Mouse (Mus musculus): ENCODE data around the gene Ccdc144b. TPM values are rescaled to one million over a fixed set of nuclear protein-coding genes. Genes with fewer than 3 reads are reported as not detected.

Gene Ccdc144b
- not detected for total RNA-seq (2023)

GRCm38 (mm10) chr3:36053447-36053846 lies at the start of gene Ccdc144b:
TSS of gene Ccdc144b (minus strand) at chr3:36053547.

DNA sequence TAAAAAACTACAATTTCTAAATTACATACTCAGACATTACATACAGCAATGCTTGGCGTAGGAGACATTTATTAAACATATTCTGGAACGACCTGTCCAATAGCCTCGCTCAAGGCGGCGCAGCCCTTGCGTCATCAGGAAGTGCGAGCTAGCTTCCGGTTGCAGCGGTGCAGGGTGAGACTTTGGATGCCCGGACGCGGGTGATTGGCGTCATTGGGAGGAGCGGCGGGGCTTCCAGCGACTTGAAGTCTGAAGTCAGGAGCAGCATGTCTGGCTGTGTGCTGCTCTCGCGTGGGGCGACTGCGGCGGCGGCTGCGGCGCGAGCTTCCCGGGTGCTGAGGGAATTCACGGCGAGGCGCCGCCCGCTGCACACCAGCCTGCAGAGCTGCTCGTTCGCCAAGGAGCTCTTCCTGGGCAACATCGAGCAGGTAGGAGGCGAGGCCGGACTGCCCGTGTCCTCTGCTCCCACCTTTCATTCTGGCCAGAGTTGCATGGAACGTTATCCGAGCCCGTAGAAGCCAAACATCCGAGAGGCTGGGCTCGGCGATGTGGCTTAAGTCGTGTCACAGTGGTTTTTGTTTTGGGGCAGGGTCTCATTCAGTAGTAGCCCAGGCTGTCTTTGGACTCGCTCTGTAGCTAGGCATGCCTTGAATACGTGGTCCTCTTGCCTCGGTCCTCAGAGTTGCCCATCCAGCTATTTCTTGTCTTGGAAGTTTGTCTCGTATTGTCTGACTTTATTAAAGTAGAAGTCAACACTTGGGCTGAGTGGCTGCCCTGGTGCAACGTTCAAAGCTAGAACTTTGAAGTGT lies 12.7 kb upstream of the Ccdc144b start, which contains the start of gene Acad9:
Acad9 (plus strand) TSS at position 137 of the 809 bp plus-strand sequence.

GRCm38 (mm10) chr3:36000275-36001239 lies 52.8 kb downstream of the Ccdc144b start, which contains the start of gene Mccc1:
TSS of gene Mccc1 (minus strand) at chr3:36000678.

Other genes starting within 250 kb of the Ccdc144b start
- gene Dcun1d1, start 116.1 kb downstream of the Ccdc144b start, total RNA-seq (2023), result 91.7 TPM
- gene Mccc1, start 52.9 kb downstream of the Ccdc144b start, total RNA-seq (2023), result 30.7 TPM
- 41.5 TPM for gene Acad9, start 12.4 kb upstream of the Ccdc144b start, total RNA-seq (2023)
- gene D3Ertd254e, start 97.5 kb upstream of the Ccdc144b start, total RNA-seq (2023), result 3.8 TPM
- gene Qrfpr, start 168.8 kb upstream of the Ccdc144b start, total RNA-seq (2023), result not detected

All from CD4-positive naive resting alpha-beta T cell, adult 76 days (primary cell).